Mouse (Mus musculus) layer of hippocampus, postnatal 25 days (tissue): ENCODE results near the gene Olfr1348. TPM values are rescaled to one million over a fixed set of nuclear protein-coding genes. Genes with fewer than 3 reads are reported as not detected.
A peak's percentile ranks its signal among the peaks of the same experiment; 100 is the strongest.
"Not testable (repeated sequence)": the region's sequence is repeated elsewhere in the genome, so short reads cannot be mapped to it uniquely, and the experiment has no call there.

ENCODE experiments used
- DNase-seq, 2 experiments: peaks; one replicate each; pipeline ENCODE4 v3.0.0; 2022; ENCODE audit warnings: mixed read lengths in 2 of 2, low spot score in 1 of 2; ENCODE audit errors: extremely low spot score in 1 of 2
- total RNA-seq, 2 experiments: library from RNA; stranded (reverse); gene quantifications; 2 replicates each; pipeline ENCODE4 v1.2.3; 2021

Gene Olfr1348
- not detected for total RNA-seq

GRCm38 (mm10) chr7:6508648-6509047 lies at the start of gene Olfr1348:
Gene Olfr1348 (minus strand): TSS chr7:6508748.
- DNase-seq: no peak

DNA sequence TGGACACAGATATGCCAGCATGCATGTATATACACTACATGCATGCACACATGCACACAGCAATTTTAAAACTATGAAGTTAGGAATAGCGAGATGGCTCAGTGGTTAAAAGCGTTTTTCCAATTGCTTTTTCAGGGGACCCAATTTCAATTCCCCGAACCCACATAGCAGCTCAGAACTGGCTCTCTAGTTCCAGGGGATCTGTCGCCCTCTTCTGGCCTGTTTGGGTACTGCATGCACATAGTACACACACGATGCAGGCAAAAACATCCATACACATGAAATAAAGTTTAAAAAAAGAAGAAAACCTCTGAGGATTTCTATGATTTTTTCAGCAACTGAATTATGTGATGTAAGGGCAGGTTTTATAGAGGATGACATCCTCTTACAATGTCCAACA lies 17.6 kb upstream of the Olfr1348 start:
- peak in 1 of 2 experiments; percentile 13 for DNase-seq

- DNase-seq: no peak
These were observed 16.5 kb upstream of the Olfr1348 start for GRCm38 (mm10) chr7:6525001-6525400.

DNA sequence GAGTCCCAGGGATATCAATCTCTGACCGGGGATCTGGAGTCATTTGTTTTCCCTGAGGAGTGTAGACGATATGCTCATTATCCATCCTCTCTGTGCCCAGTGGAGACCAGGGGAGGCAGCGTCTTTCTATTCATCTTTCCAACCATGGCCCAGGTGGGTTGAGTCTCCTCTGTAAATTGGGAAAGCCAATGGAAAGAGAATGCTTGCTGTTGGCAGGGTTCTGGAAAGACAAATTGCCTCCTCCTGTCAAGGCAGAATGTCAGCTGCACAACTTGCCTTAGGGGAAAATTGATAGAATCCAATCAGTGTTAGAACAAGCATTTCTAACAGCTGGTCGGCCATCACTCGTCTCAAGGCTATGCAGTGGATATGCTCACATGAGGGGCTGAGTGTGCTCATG lies 14.3 kb upstream of the Olfr1348 start, which contains the start of gene Olfr1349:
TSS of gene Olfr1349 (minus strand) at position 101 of the 400 bp plus-strand sequence.
- DNase-seq: no peak

- DNase-seq: no peak
These were observed 13.1 kb upstream of the Olfr1348 start for GRCm38 (mm10) chr7:6521666-6522065.

DNA sequence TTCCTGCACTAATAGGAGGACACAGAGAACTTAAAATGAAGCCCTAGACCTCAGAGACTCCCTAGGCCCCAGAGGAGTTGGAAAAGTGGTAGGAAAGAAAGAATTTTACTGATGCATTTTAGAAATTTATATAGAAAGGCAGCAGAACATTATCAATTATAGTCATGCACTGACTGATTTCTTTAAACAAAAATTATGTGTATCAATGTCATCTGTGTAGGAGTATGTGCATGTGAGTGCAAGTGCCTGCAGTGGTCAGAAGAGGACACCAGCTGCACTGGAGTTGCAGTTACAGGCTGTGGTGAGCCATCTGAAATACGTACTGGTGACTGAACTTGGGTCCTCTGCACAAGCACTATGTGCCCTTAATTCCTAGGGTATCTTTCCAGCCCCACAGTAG lies 8.9 kb downstream of the Olfr1348 start, which contains the start of gene Olfr1347:
TSS of gene Olfr1347 (minus strand) at position 101 of the 400 bp plus-strand sequence.
- DNase-seq: no peak

DNA sequence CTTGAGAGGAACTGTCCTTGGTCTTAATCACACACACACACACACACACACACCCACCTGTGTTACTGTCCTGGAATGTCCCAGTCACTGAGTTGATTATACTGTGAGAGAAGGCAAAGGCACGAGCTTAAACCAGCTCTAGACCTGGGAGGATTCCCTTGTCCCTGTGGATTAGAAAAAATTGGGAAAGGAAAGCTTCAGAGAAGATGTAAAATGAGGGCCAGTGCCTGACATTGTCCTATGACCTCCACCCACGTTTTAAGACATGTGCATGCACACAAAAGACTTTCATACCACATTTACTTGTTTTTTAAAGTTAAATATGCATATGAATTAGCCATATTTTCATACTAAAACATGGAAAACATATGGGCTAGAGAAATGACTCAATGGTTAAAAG lies 21.7 kb downstream of the Olfr1348 start, which contains the start of gene Olfr5:
TSS of gene Olfr5 (minus strand) at position 101 of the 400 bp plus-strand sequence.
- DNase-seq: no peak

GRCm38 (mm10) chr7:6477633-6478032 lies 30.9 kb downstream of the Olfr1348 start:
- not testable (repeated sequence) for DNase-seq

DNA sequence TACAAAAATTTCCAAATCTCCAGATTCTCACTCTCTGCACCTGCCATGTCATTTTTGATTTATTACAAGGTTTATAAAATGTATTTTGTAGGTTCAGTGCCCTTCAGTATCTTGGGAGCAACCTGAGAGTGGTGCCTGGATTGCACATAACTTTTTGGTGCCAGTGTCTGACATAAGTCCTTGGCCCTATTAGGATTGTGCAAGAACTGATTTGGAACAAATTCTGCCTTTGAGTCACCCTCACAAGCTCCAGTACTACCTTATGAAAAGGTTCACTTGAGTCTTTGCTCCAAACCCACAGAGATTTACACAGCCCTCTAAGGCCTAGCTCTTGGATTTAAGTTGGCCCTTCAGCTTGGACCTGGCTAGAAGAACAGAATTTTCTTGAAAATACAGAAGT lies 41.6 kb downstream of the Olfr1348 start, which contains the start of gene Olfr1346:
TSS of gene Olfr1346 (plus strand) at position 151 of the 400 bp plus-strand sequence.
- DNase-seq: no peak

DNA sequence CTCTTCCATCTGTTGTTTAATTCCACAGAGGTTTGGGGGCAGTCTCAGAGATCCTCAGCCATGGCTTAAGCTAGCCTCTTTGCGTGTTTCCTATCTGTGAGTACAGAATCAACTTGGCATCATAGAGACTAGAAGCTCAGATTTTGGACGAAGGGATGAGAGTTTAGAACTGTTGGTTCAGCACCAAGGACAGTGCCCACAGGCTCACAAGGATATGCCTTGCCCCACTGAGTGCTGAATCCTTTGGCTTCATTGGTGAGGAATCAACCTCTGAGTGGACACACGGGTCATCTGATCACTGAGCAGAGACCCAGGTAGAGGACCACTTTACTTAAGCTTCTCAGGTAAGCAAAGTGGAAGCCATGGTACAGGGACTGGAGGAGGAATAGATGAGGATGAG lies 52.1 kb downstream of the Olfr1348 start:
- no peak for DNase-seq

- DNase-seq: no peak
These were observed 52.7 kb downstream of the Olfr1348 start, which contains the start of gene Olfr1336 for GRCm38 (mm10) chr7:6455868-6456267. Gene Olfr1336 (plus strand): TSS chr7:6456168.

Other genes starting within 250 kb of the Olfr1348 start
- gene Zfp667, start 222.2 kb downstream of the Olfr1348 start, total RNA-seq: 10 to 100 TPM; 16.5 to 17.6 TPM
- 10 to 100 TPM; 10.2 to 12.0 TPM for gene Zfp583, start 177.5 kb downstream of the Olfr1348 start, total RNA-seq
- gene Gm3854, start 165.0 kb downstream of the Olfr1348 start, total RNA-seq: 1 to 10 TPM; 5.8 to 6.7 TPM
- gene Zfp78, start 145.5 kb downstream of the Olfr1348 start, total RNA-seq: 1 to 10 TPM; 3.8 to 5.6 TPM
- 1 to 10 TPM; 6.7 to 7.8 TPM for gene Zfp28, start 125.5 kb downstream of the Olfr1348 start, total RNA-seq
- gene Smim17, start 110.0 kb downstream of the Olfr1348 start, total RNA-seq: 10 to 100 TPM; 18.4 to 22.0 TPM
- under 1 TPM; 0.15 to 0.23 TPM for gene Gm20715, start 98.5 kb downstream of the Olfr1348 start, total RNA-seq
- 1 to 10 TPM; 1.3 to 2.8 TPM for gene Olfr1344, start 70.1 kb downstream of the Olfr1348 start, total RNA-seq
- gene Olfr1336, start 52.6 kb downstream of the Olfr1348 start, total RNA-seq: not detected
- not detected for gene Olfr1346, start 41.6 kb downstream of the Olfr1348 start, total RNA-seq
- gene Olfr5, start 21.8 kb downstream of the Olfr1348 start, total RNA-seq: not detected
- gene Olfr1347, start 9.0 kb downstream of the Olfr1348 start, total RNA-seq: not detected
- not detected for gene Olfr1349, start 14.2 kb upstream of the Olfr1348 start, total RNA-seq
- not detected for gene Olfr1350, start 56.1 kb upstream of the Olfr1348 start, total RNA-seq
- gene Zim1, start 187.7 kb upstream of the Olfr1348 start, total RNA-seq: 1 to 10 TPM; 5.6 to 7.4 TPM
- 100 to 1,000 TPM; 160 to 182 TPM for gene Peg3, start 221.7 kb upstream of the Olfr1348 start, total RNA-seq
- 10 to 100 TPM; 28.8 to 29.5 TPM for gene Usp29, start 221.8 kb upstream of the Olfr1348 start, total RNA-seq